Mouse (Mus musculus) heart, adult 2 months (tissue): Measurements from ENCODE around the gene Nsun7.

Source experiments
- CTCF ChIP-seq: fragments of 200-600 bp; IDR thresholded peaks from 2 replicates; pipeline ENCODE4 v1.8.1; 2022; ENCODE audit warnings: antibody characterized with exemption, mild to moderate bottlenecking, moderate library complexity
- EP300 ChIP-seq: fragments of 200-500 bp; IDR thresholded peaks from 2 replicates; pipeline ENCODE4 v1.6.1; 2011; ENCODE audit warnings: low read depth, low read length, control low read depth; ENCODE audit not compliant: insufficient read depth
- POLR2A ChIP-seq: fragments of 200-500 bp; IDR thresholded peaks from 2 replicates; pipeline ENCODE4 v1.6.1; 2011; ENCODE audit warnings: mild to moderate bottlenecking, low read depth, low read length, control low read depth; ENCODE audit not compliant: insufficient read depth

DNA sequence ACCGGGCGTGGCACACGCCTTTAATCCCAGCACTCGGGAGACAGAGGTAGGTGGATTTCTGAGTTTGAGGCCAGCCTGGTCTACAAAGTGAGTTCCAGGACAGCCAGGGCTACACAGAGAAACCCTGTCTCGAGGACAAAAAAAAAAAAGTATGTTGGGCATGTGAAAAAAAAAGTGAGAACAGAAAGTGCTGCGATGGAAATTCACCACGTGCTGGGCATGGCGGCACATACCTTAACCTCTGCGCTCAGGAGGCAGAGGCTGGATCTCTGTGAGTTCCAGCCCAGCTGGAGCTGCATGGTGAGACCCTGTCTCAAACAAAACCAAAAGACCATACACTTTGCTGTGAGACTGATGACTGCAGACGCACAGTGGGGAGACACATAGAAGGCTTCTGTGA lies 4.7 kb upstream of the Nsun7 start:
- no peak for TF ChIP-seq CTCF
- TF ChIP-seq POLR2A = no peak
- TF ChIP-seq EP300 = no peak
